Mouse (Mus musculus): ENCODE data around the gene Ppm1k.
"Not testable (repeated sequence)": the region's sequence is repeated elsewhere in the genome, so short reads cannot be mapped to it uniquely, and the experiment has no call there.

Gene Ppm1k

GRCm38 (mm10) chr6:57535386-57535936, at the start of gene Ppm1k:
TSS of gene Ppm1k (minus strand) at chr6:57535468.
- peak; percentile 98 for DNase-seq

- DNase-seq: no peak
Measured at GRCm38 (mm10) chr6:57582356-57582755, 47.1 kb upstream of the Ppm1k start.

GRCm38 (mm10) chr6:57581595-57581994, 46.3 kb upstream of the Ppm1k start:
- DNase-seq: no peak

GRCm38 (mm10) chr6:57580881-57581548, 45.7 kb upstream of the Ppm1k start, which contains the start of gene Herc6:
TSS of gene Herc6 (plus strand) at chr6:57581000.
- peak; percentile 14 to 15 for DNase-seq

- DNase-seq: no peak
Measured at GRCm38 (mm10) chr6:57571587-57571986, 36.3 kb upstream of the Ppm1k start.

- DNase-seq: peak; percentile 66 to 72
Measured at GRCm38 (mm10) chr6:57570170-57570974, 35.1 kb upstream of the Ppm1k start.

- no peak for DNase-seq
Measured at GRCm38 (mm10) chr6:57567630-57568029, 32.4 kb upstream of the Ppm1k start.

- DNase-seq: peak; percentile 22 to 29
Measured at GRCm38 (mm10) chr6:57565452-57565851, 30.2 kb upstream of the Ppm1k start.

- DNase-seq: no peak
Measured at GRCm38 (mm10) chr6:57563454-57563853, 28.2 kb upstream of the Ppm1k start.

- DNase-seq: no peak
Measured at GRCm38 (mm10) chr6:57557796-57558317, 22.6 kb upstream of the Ppm1k start.

- DNase-seq: no peak
Measured at GRCm38 (mm10) chr6:57551211-57551796, 16.0 kb upstream of the Ppm1k start.

- DNase-seq: no peak
Measured at GRCm38 (mm10) chr6:57544866-57545265, 9.6 kb upstream of the Ppm1k start.

- not testable (repeated sequence) for DNase-seq
Measured at GRCm38 (mm10) chr6:57543591-57543990, 8.3 kb upstream of the Ppm1k start.

- no peak for DNase-seq
Measured at GRCm38 (mm10) chr6:57541737-57542335, 6.6 kb upstream of the Ppm1k start.

GRCm38 (mm10) chr6:57540950-57541498, 5.8 kb upstream of the Ppm1k start:
- no peak for DNase-seq

- no peak for DNase-seq
Measured at GRCm38 (mm10) chr6:57537887-57538286, 2.6 kb upstream of the Ppm1k start.

GRCm38 (mm10) chr6:57535971-57536669, 852 bp upstream of the Ppm1k start:
- DNase-seq: peak; percentile 40 to 42

GRCm38 (mm10) chr6:57534611-57535286, 519 bp downstream of the Ppm1k start:
- DNase-seq: peak; percentile 59 to 67

- peak; percentile 62 to 72 for DNase-seq
Measured at GRCm38 (mm10) chr6:57534231-57534610, 1.0 kb downstream of the Ppm1k start.

- no peak for DNase-seq
Measured at GRCm38 (mm10) chr6:57533410-57533809, 1.9 kb downstream of the Ppm1k start.

- no peak for DNase-seq
Measured at GRCm38 (mm10) chr6:57532022-57532421, 3.2 kb downstream of the Ppm1k start.
